Mouse (Mus musculus) lung, postnatal 14 days (tissue): ENCODE results near the gene Spata2.

Experiments
- DNase-seq: peaks from one replicate; pipeline ENCODE4 v3.0.0; 2021

Spata2 gene

GRCm38 (mm10) chr2:167445911-167446780, 46.5 kb downstream of the Spata2 start:
- no peak for DNase-seq

DNA sequence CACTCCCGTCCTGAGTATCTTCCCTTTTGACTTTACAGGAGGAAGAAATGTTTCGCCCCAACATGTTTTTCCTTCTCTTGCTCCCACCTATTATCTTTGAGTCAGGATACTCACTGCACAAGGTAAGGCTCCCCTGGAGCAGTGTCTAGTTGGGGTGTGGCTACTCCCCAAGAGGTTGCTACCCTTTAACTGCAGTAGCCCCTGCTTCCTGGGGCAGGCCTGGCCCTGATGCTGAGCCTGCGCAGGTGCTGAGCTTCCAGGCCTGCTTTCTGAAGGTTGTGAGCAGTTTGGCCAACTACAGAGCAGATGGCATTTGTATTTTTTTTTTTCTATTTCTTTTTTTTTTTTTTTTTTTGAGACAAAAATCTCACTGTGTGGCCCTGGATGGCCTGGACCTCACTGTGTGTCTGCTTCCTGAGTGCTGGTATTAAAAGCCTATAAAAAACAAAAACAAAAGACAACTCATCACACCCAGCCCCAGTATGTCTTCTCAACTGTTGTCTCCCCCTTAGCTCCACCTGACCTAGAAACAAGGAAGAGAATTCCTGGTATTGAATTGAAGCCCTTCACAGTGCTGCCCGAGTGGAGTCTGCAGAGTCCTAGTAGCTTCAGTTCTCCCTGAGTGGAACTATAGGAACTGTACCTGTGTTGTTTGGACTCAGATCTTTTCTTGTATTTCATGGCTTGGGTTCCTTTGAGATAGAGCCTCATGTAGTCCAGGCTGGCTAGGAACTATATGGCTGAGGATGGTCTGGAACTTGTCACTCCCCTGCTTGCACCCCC, 49.1 kb downstream of the Spata2 start:
- no peak for DNase-seq

DNA sequence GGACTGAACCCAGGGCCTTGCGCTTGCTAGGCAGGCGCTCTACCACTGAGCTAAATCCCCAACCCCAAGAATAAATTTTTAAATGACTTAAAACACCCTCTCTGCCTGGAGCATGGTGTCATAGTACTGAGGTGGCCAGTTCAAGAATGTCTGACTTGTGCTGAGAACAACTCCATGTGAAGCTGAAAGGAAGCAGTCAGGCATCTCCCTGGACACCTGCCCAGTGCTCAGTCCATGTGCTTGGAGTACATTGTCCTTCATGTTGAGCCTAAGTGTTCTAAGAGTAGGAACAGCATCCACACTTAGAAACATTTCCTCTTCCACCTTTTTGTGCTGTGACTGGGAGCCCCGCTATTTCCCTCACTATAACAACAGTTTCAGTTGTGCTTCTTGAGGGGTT, 53.3 kb downstream of the Spata2 start:
- DNase-seq = peak; percentile 29

DNA sequence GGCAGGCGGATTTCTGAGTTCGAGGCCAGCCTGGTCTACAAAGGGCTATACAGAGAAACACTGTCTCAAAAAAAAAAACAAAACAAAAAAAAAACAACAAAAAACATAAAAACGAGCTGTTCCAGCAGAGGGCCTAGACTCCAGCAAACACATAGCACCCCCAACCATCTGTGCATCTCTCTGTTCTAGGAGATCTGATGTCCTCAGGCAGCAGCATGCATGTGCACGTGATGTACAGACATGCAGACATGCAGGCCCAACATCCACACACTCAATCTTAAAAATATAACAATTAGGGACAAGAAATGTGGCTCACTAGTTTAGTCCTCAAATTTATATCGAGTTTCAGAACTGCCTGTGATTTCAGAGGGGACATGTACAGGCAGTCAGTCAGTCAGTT, 56.3 kb downstream of the Spata2 start:
- no peak for DNase-seq

GRCm38 (mm10) chr2:167435631-167436030, 57.1 kb downstream of the Spata2 start:
- DNase-seq = no peak

GRCm38 (mm10) chr2:167434570-167434969, 58.1 kb downstream of the Spata2 start:
- DNase-seq = no peak

DNA sequence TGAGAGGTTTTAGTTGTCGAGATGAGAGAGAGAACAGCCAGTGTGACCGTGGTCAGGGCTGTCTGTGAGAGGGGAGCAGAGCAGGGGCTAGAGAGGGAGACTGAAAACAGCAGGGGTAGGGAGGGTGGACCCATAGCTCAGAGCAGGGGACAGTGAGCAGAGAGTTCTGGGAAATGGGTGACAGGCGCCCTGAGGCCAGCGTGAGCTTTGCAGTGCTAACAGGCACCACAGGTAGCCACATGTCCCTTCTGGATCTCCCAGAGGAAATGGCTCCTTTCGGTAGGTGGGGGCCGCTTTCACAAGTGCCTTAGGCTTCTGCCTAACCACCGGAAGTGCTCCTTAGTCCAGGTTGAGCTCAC, 61.3 kb downstream of the Spata2 start:
- DNase-seq = no peak
